Mouse (Mus musculus) yolk sac, embryonic 10.5 days (tissue): ENCODE results near the gene Dkk3.
"Not testable (repeated sequence)": the region's sequence is repeated elsewhere in the genome, so short reads cannot be mapped to it uniquely, and the experiment has no call there.

Source experiments
- DNase-seq: peaks from one replicate; pipeline ENCODE4 v3.0.0-alpha.2; 2017; ENCODE audit warnings: low spot score

Gene Dkk3

GRCm38 (mm10) chr7:112127954-112128353 is 30.9 kb downstream of the Dkk3 start:
- DNase-seq: no peak

- DNase-seq: no peak
Observed at GRCm38 (mm10) chr7:112127085-112127637, 31.7 kb downstream of the Dkk3 start.

- DNase-seq: no peak
Observed at GRCm38 (mm10) chr7:112125625-112126260, 33.1 kb downstream of the Dkk3 start.

- DNase-seq: no peak
Observed at GRCm38 (mm10) chr7:112123612-112124011, 35.2 kb downstream of the Dkk3 start.

- DNase-seq: no peak
Observed at GRCm38 (mm10) chr7:112121866-112122500, 36.9 kb downstream of the Dkk3 start.

- no peak for DNase-seq
Observed at GRCm38 (mm10) chr7:112120861-112121810, 37.7 kb downstream of the Dkk3 start.

- DNase-seq: no peak
Observed at GRCm38 (mm10) chr7:112119248-112119647, 39.6 kb downstream of the Dkk3 start.

GRCm38 (mm10) chr7:112118086-112118485 is 40.8 kb downstream of the Dkk3 start:
- no peak for DNase-seq

- no peak for DNase-seq
Observed at GRCm38 (mm10) chr7:112117501-112117900, 41.4 kb downstream of the Dkk3 start.

- no peak for DNase-seq
Observed at GRCm38 (mm10) chr7:112110638-112111372, 48.1 kb downstream of the Dkk3 start.

GRCm38 (mm10) chr7:112108757-112109156 is 50.1 kb downstream of the Dkk3 start:
- DNase-seq: no peak

- DNase-seq: peak; percentile 23
Observed at GRCm38 (mm10) chr7:112103816-112104215, 55.0 kb downstream of the Dkk3 start.

GRCm38 (mm10) chr7:112102933-112103332 is 55.9 kb downstream of the Dkk3 start:
- no peak for DNase-seq

GRCm38 (mm10) chr7:112100887-112101286 is 58.0 kb downstream of the Dkk3 start:
- no peak for DNase-seq

- DNase-seq: not testable (repeated sequence)
Observed at GRCm38 (mm10) chr7:112094923-112095322, 63.9 kb downstream of the Dkk3 start.

GRCm38 (mm10) chr7:112086186-112086585 is 72.7 kb downstream of the Dkk3 start:
- no peak for DNase-seq

- peak; percentile 66 for DNase-seq
Observed at GRCm38 (mm10) chr7:112085062-112085461, 73.8 kb downstream of the Dkk3 start.

GRCm38 (mm10) chr7:112084222-112084621 is 74.6 kb downstream of the Dkk3 start:
- DNase-seq: no peak

- DNase-seq: no peak
Observed at GRCm38 (mm10) chr7:112082636-112083035, 76.2 kb downstream of the Dkk3 start.

- DNase-seq: no peak
Observed at GRCm38 (mm10) chr7:112074868-112075267, 84.0 kb downstream of the Dkk3 start.
